Mouse (Mus musculus): Measurements from ENCODE around the gene App. TPM values are rescaled to one million over a fixed set of nuclear protein-coding genes. Genes with fewer than 3 reads are reported as not detected.

The App gene
- total and polyA plus RNA-seq, 3 experiments: 90.6 to 142 (median 141) TPM

DNA sequence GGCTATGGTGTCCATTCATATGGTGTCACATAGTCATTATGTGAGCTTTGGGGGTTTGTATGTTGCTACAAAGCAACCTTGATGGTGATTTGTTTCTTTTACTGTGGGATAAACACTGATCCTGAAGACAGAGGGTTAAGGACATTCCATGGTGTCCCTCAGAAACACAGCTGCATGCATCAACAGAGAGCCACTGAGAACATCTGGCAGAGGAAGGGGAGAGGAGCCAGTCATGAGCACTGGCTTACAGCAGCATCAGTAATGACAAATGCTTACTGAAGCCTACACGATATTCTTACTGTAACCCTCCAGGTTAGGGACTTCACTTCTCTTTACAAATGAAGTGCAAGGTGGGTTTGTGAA lies 24.1 kb downstream of the App start:
- TF ChIP-seq EP300 (IDR thresholded peaks at IDR 0.05; ENCODE audit: insufficient read depth, low read depth, low read length) (no peak), CTCF (IDR thresholded peaks at IDR 0.05) (no peak), POLR2A (IDR thresholded peaks at IDR 0.05; ENCODE audit: insufficient read depth, low read depth, low read length) (no peak)
- peak overlapping the region; percentile 66 for H3K27ac ChIP-seq
- H3K27me3 ChIP-seq (ENCODE audit: control insufficient read depth, insufficient read depth, low read length): no peaks in the 10 kb centered on the region
- H3K4me1 ChIP-seq (ENCODE audit: control insufficient read depth, insufficient read depth, low read length): peaks cover 29% of the 10 kb centered on the region
- 73% methylated on average over 1 of the region's 1 CpGs for WGBS
- intact Hi-C loops (cut with DNase I): loop anchor here (2.0 kb wide), 2 partner anchors 17 to 23 kb away; partner anchors contain the start of gene App
- no peak overlapping the region for H3K9ac ChIP-seq (ENCODE audit: low read depth, low read length)
- peaks cover 32% of the 10 kb centered on the region for H3K36me3 ChIP-seq (ENCODE audit: control insufficient read depth, insufficient read depth, low read length)
- H3K4me3 ChIP-seq: no peak overlapping the region
- H3K79me2 ChIP-seq (replicated peaks; ENCODE audit: control insufficient read depth, insufficient read depth, low read length): peaks cover 7% of the 10 kb centered on the region
- DNase-seq: no peak

DNA sequence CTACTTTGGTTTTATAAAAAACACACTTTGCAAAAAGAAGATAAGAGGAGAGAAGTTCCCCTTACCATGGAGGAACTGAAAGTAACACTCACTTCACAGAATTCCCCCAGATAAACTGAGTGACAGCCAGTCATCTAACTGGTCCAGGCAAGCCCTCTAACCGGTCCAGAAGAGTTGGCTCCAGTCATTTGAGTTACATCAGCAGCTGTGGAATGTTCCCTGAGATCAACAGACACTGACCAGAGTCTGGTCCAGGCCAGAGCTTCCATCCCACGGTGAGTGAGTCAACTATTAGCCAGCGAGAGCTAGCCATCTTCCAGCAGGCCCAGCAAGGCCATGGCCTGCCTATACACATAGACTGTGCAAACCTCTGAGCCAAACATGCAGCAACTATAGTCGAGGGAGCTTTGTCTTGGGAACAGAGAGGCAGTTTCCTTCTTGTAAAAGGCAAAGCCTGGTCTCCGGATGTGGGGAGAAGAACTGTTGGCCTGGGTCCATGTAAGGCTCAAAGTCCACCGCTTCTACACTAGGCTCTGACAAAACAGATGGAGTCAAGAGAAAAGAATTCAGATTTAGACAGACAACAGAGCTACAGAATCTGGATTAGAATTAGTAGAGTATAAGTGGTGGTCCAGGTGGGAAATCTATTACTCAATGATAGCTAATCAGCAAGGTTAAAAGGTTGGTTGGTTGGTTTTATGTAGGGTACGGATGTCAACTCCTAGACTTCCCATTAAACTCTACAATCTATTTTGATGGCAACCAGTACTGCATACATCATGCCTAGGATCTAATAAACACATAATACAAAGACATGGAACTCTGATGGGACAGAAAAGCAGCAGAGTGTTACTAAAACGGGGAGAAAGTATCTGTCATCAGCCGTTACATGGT lies 24.7 kb downstream of the App start:
- H3K79me2 ChIP-seq (replicated peaks; ENCODE audit: control insufficient read depth, insufficient read depth, low read length): peaks cover 7% of the 10 kb centered on the region
- H3K36me3 ChIP-seq (ENCODE audit: control insufficient read depth, insufficient read depth, low read length): peaks cover 32% of the 10 kb centered on the region
- H3K9ac ChIP-seq (ENCODE audit: low read depth, low read length): no peak overlapping the region
- peaks cover 30% of the 10 kb centered on the region for H3K4me1 ChIP-seq (ENCODE audit: control insufficient read depth, insufficient read depth, low read length)
- TF ChIP-seq CTCF (IDR thresholded peaks at IDR 0.05) (no peak), EP300 (IDR thresholded peaks at IDR 0.05; ENCODE audit: insufficient read depth, low read depth, low read length) (no peak; the same call in 1 of the 2 replicates), POLR2A (IDR thresholded peaks at IDR 0.05; ENCODE audit: insufficient read depth, low read depth, low read length) (no peak)
- H3K27ac ChIP-seq: peak overlapping the region; percentile 66
- intact Hi-C loops (cut with DNase I): loop anchor here (2.0 kb wide), 2 partner anchors 16 to 24 kb away; partner anchors contain the start of gene App
- peak; percentile 67 to 84 for DNase-seq
- no peaks in the 10 kb centered on the region for H3K27me3 ChIP-seq (ENCODE audit: control insufficient read depth, insufficient read depth, low read length)
- H3K4me3 ChIP-seq: no peak overlapping the region; the same call in 1 of the 2 replicates
- WGBS: 31% methylated on average over 9 of the region's 9 CpGs

GRCm38 (mm10) chr16:85147440-85147839 lies 26.1 kb downstream of the App start:
- Histone ChIP-seq H3K4me3 (no peak overlapping the region), H3K27me3 (ENCODE audit: control insufficient read depth, insufficient read depth, low read length) (no peaks in the 10 kb centered on the region), H3K27ac (peak overlapping the region; percentile 66), H3K79me2 (replicated peaks; ENCODE audit: control insufficient read depth, insufficient read depth, low read length) (peaks cover 4% of the 10 kb centered on the region), H3K4me1 (ENCODE audit: control insufficient read depth, insufficient read depth, low read length) (peaks cover 26% of the 10 kb centered on the region), H3K9ac (ENCODE audit: low read depth, low read length) (no peak overlapping the region), H3K36me3 (ENCODE audit: control insufficient read depth, insufficient read depth, low read length) (peaks cover 32% of the 10 kb centered on the region)
- intact Hi-C loops (cut with DNase I): no loop called here
- TF ChIP-seq EP300 (IDR thresholded peaks at IDR 0.05; ENCODE audit: insufficient read depth, low read depth, low read length): no peak
- TF ChIP-seq POLR2A (IDR thresholded peaks at IDR 0.05; ENCODE audit: insufficient read depth, low read depth, low read length): no peak
- TF ChIP-seq CTCF (IDR thresholded peaks at IDR 0.05): no peak
- WGBS: 31% methylated on average over 4 of the region's 4 CpGs
- no peak for DNase-seq

- H3K27ac ChIP-seq: no peak overlapping the region
- H3K36me3 ChIP-seq (ENCODE audit: control insufficient read depth, insufficient read depth, low read length): peaks cover 33% of the 10 kb centered on the region
- peaks cover 5% of the 10 kb centered on the region for H3K79me2 ChIP-seq (replicated peaks; ENCODE audit: control insufficient read depth, insufficient read depth, low read length)
- H3K9ac ChIP-seq (ENCODE audit: low read depth, low read length): no peak overlapping the region
- H3K27me3 ChIP-seq (ENCODE audit: control insufficient read depth, insufficient read depth, low read length): no peaks in the 10 kb centered on the region
- H3K4me3 ChIP-seq: no peak overlapping the region
- peaks cover 18% of the 10 kb centered on the region for H3K4me1 ChIP-seq (ENCODE audit: control insufficient read depth, insufficient read depth, low read length)
- TF ChIP-seq POLR2A (IDR thresholded peaks at IDR 0.05; ENCODE audit: insufficient read depth, low read depth, low read length): no peak
- DNase-seq: no peak
- 91% methylated on average over 11 of the region's 11 CpGs for WGBS
- intact Hi-C loops (cut with DNase I): no loop called here
Observed at GRCm38 (mm10) chr16:85145771-85146178, 27.8 kb downstream of the App start.

GRCm38 (mm10) chr16:85145369-85145768 lies 28.2 kb downstream of the App start:
- intact Hi-C loops (cut with DNase I): no loop called here
- peaks cover 31% of the 10 kb centered on the region for H3K36me3 ChIP-seq (ENCODE audit: control insufficient read depth, insufficient read depth, low read length)
- TF ChIP-seq CTCF (IDR thresholded peaks at IDR 0.05) (no peak), EP300 (IDR thresholded peaks at IDR 0.05; ENCODE audit: insufficient read depth, low read depth, low read length) (no peak), POLR2A (IDR thresholded peaks at IDR 0.05; ENCODE audit: insufficient read depth, low read depth, low read length) (no peak)
- WGBS: 87% methylated on average over 11 of the region's 11 CpGs
- no peak for DNase-seq
- no peak overlapping the region for H3K9ac ChIP-seq (ENCODE audit: low read depth, low read length)
- H3K27ac ChIP-seq: no peak overlapping the region
- H3K79me2 ChIP-seq (replicated peaks; ENCODE audit: control insufficient read depth, insufficient read depth, low read length): peaks cover 5% of the 10 kb centered on the region
- H3K4me3 ChIP-seq: no peak overlapping the region
- no peaks in the 10 kb centered on the region for H3K27me3 ChIP-seq (ENCODE audit: control insufficient read depth, insufficient read depth, low read length)
- H3K4me1 ChIP-seq (ENCODE audit: control insufficient read depth, insufficient read depth, low read length): peaks cover 18% of the 10 kb centered on the region

- H3K9ac ChIP-seq (ENCODE audit: low read depth, low read length): no peak overlapping the region
- H3K36me3 ChIP-seq (ENCODE audit: control insufficient read depth, insufficient read depth, low read length): peaks cover 28% of the 10 kb centered on the region
- intact Hi-C loops (cut with DNase I): no loop called here
- H3K4me1 ChIP-seq (ENCODE audit: control insufficient read depth, insufficient read depth, low read length): peaks cover 15% of the 10 kb centered on the region
- H3K27me3 ChIP-seq (ENCODE audit: control insufficient read depth, insufficient read depth, low read length): no peaks in the 10 kb centered on the region
- peaks cover 5% of the 10 kb centered on the region for H3K79me2 ChIP-seq (replicated peaks; ENCODE audit: control insufficient read depth, insufficient read depth, low read length)
- no peak for DNase-seq
- no peak overlapping the region for H3K4me3 ChIP-seq
- TF ChIP-seq POLR2A (IDR thresholded peaks at IDR 0.05; ENCODE audit: insufficient read depth, low read depth, low read length) (no peak), EP300 (IDR thresholded peaks at IDR 0.05; ENCODE audit: insufficient read depth, low read depth, low read length) (no peak), CTCF (IDR thresholded peaks at IDR 0.05) (no peak)
- 85% methylated on average over 6 of the region's 6 CpGs for WGBS
- no peak overlapping the region for H3K27ac ChIP-seq
Observed at GRCm38 (mm10) chr16:85144401-85144800, 29.2 kb downstream of the App start.

Measured in heart, adult 2 months (tissue).